Mouse (Mus musculus): ENCODE data around the gene Tmem121. TPM values are rescaled to one million over a fixed set of nuclear protein-coding genes. Genes with fewer than 3 reads are reported as not detected.
"Not testable (repeated sequence)": the region's sequence is repeated elsewhere in the genome, so short reads cannot be mapped to it uniquely, and the experiment has no call there.

Gene Tmem121
- total RNA-seq, 1 experiment, result 12.5 TPM

- DNase-seq (ENCODE audit: low read depth, low spot score), result no peak
- no peak overlapping the region for H3K27ac ChIP-seq (ENCODE audit: insufficient read depth, low read depth, low read length, poor library complexity, severe bottlenecking)
Measured at GRCm38 (mm10) chr12:113193423-113193822, 7.7 kb downstream of the Tmem121 start.

GRCm38 (mm10) chr12:113199132-113199531 lies 13.4 kb downstream of the Tmem121 start:
- H3K36me3 ChIP-seq (ENCODE audit: control insufficient read depth, insufficient read depth, low read length, poor library complexity, severe bottlenecking); in situ Hi-C loops (cut with MboI; ENCODE audit: low sequenced_read_pairs in 2 of 2, unreplicated experiment in 2 of 2); DNase-seq (ENCODE audit: low read depth, low spot score); H3K9ac ChIP-seq (ENCODE audit: insufficient read depth, low read depth, low read length, poor library complexity, severe bottlenecking); H3K4me1 ChIP-seq (ENCODE audit: control insufficient read depth in 2 of 2, insufficient read depth in 2 of 2, low read length in 2 of 2, poor library complexity in 1 of 2); H3K4me3 ChIP-seq (ENCODE audit: insufficient read depth in 1 of 2, low read depth in 1 of 2, low read length in 2 of 2, poor library complexity in 1 of 2, severe bottlenecking in 1 of 2); H3K27ac ChIP-seq (ENCODE audit: insufficient read depth, low read depth, low read length, poor library complexity, severe bottlenecking); H3K9me3 ChIP-seq (ENCODE audit: control insufficient read depth, insufficient read depth, low read depth, low read length): not testable (repeated sequence)

More at GRCm38 (mm10) chr12:113193423-113193822, 7.7 kb downstream of the Tmem121 start:
- H3K4me3 ChIP-seq (ENCODE audit: insufficient read depth in 1 of 2, low read depth in 1 of 2, low read length in 2 of 2, poor library complexity in 1 of 2, severe bottlenecking in 1 of 2), result no peak overlapping the region
- no peak for TF ChIP-seq MAFK (IDR thresholded peaks at IDR 0.05; ENCODE audit: insufficient read depth, low read depth, low read length)
- TF ChIP-seq CHD2 (IDR thresholded peaks at IDR 0.05; ENCODE audit: low read depth, low read length), result no peak
- TF ChIP-seq ZNF384 (IDR thresholded peaks at IDR 0.05; ENCODE audit: low read depth, low read length), result no peak
- TF ChIP-seq ZC3H11A (IDR thresholded peaks at IDR 0.05; ENCODE audit: borderline replicate concordance, low read depth, low read length), result no peak
- TF ChIP-seq HCFC1 (IDR thresholded peaks at IDR 0.05; ENCODE audit: borderline replicate concordance, insufficient read depth, low read length), result no peak
- no peak overlapping the region for H3K9ac ChIP-seq (ENCODE audit: insufficient read depth, low read depth, low read length, poor library complexity, severe bottlenecking)
- H3K4me1 ChIP-seq (ENCODE audit: control insufficient read depth in 2 of 2, insufficient read depth in 2 of 2, low read length in 2 of 2, poor library complexity in 1 of 2), result peaks cover 0 to 9% of the 10 kb centered on the region in 2 experiments; a peak in 2 of 4 replicates
- no peaks in the 10 kb centered on the region for H3K9me3 ChIP-seq (ENCODE audit: control insufficient read depth, insufficient read depth, low read depth, low read length)
- in situ Hi-C loops (cut with MboI; ENCODE audit: low sequenced_read_pairs in 2 of 2, unreplicated experiment in 2 of 2), result no loop called here
- no peaks in the 10 kb centered on the region; the same call in 1 of the 2 replicates for H3K36me3 ChIP-seq (ENCODE audit: control insufficient read depth, insufficient read depth, low read length, poor library complexity, severe bottlenecking)

GRCm38 (mm10) chr12:113201301-113201700 lies 15.6 kb downstream of the Tmem121 start:
- Histone ChIP-seq H3K27ac (ENCODE audit: insufficient read depth, low read depth, low read length, poor library complexity, severe bottlenecking) (no peak overlapping the region), H3K36me3 (ENCODE audit: control insufficient read depth, insufficient read depth, low read length, poor library complexity, severe bottlenecking) (no peaks in the 10 kb centered on the region), H3K4me1 (ENCODE audit: control insufficient read depth in 2 of 2, insufficient read depth in 2 of 2, low read length in 2 of 2, poor library complexity in 1 of 2) (no peaks in the 10 kb centered on the region), H3K4me3 (ENCODE audit: insufficient read depth in 1 of 2, low read depth in 1 of 2, low read length in 2 of 2, poor library complexity in 1 of 2, severe bottlenecking in 1 of 2) (no peak overlapping the region), H3K9ac (ENCODE audit: insufficient read depth, low read depth, low read length, poor library complexity, severe bottlenecking) (no peak overlapping the region), H3K9me3 (ENCODE audit: control insufficient read depth, insufficient read depth, low read depth, low read length) (no peaks in the 10 kb centered on the region)
- in situ Hi-C loops (cut with MboI; ENCODE audit: low sequenced_read_pairs in 2 of 2, unreplicated experiment in 2 of 2), result no loop called here
- no peak for DNase-seq (ENCODE audit: low read depth, low spot score)
- TF ChIP-seq MAFK (IDR thresholded peaks at IDR 0.05; ENCODE audit: insufficient read depth, low read depth, low read length) (no peak), ZNF384 (IDR thresholded peaks at IDR 0.05; ENCODE audit: low read depth, low read length) (no peak), CHD2 (IDR thresholded peaks at IDR 0.05; ENCODE audit: low read depth, low read length) (no peak), HCFC1 (IDR thresholded peaks at IDR 0.05; ENCODE audit: borderline replicate concordance, insufficient read depth, low read length) (no peak), ZC3H11A (IDR thresholded peaks at IDR 0.05; ENCODE audit: borderline replicate concordance, low read depth, low read length) (no peak)

DNA sequence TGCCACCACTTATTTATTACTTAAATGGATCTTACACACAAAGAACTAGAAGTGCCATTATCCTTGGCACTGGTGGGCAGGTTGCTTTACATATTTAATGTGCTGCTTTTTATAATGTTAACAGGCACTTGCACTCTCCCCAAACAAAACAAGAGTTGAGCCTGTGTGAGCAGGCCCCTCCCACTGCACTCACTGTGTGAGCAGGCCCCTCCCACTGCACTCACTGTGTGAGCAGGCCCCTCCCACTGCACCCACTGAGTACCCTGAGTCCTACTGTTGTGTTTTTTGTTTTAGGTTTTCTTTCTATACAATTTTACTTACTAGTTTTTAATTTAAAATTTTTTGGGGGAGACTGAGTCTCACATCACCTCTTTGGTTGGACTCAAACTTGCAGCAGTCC lies 16.3 kb downstream of the Tmem121 start:
- in situ Hi-C loops (cut with MboI; ENCODE audit: low sequenced_read_pairs in 2 of 2, unreplicated experiment in 2 of 2), result no loop called here
- no peak overlapping the region for H3K27ac ChIP-seq (ENCODE audit: insufficient read depth, low read depth, low read length, poor library complexity, severe bottlenecking)

GRCm38 (mm10) chr12:113203522-113203921 lies 17.8 kb downstream of the Tmem121 start:
- Histone ChIP-seq H3K36me3 (ENCODE audit: control insufficient read depth, insufficient read depth, low read length, poor library complexity, severe bottlenecking) (no peaks in the 10 kb centered on the region), H3K27ac (ENCODE audit: insufficient read depth, low read depth, low read length, poor library complexity, severe bottlenecking) (no peak overlapping the region), H3K9ac (ENCODE audit: insufficient read depth, low read depth, low read length, poor library complexity, severe bottlenecking) (no peak overlapping the region), H3K4me1 (ENCODE audit: control insufficient read depth in 2 of 2, insufficient read depth in 2 of 2, low read length in 2 of 2, poor library complexity in 1 of 2) (no peaks in the 10 kb centered on the region), H3K4me3 (ENCODE audit: insufficient read depth in 1 of 2, low read depth in 1 of 2, low read length in 2 of 2, poor library complexity in 1 of 2, severe bottlenecking in 1 of 2) (no peak overlapping the region), H3K9me3 (ENCODE audit: control insufficient read depth, insufficient read depth, low read depth, low read length) (no peaks in the 10 kb centered on the region)
- TF ChIP-seq ZNF384 (IDR thresholded peaks at IDR 0.05; ENCODE audit: low read depth, low read length) (no peak), HCFC1 (IDR thresholded peaks at IDR 0.05; ENCODE audit: borderline replicate concordance, insufficient read depth, low read length) (no peak), ZC3H11A (IDR thresholded peaks at IDR 0.05; ENCODE audit: borderline replicate concordance, low read depth, low read length) (no peak), CHD2 (IDR thresholded peaks at IDR 0.05; ENCODE audit: low read depth, low read length) (no peak), MAFK (IDR thresholded peaks at IDR 0.05; ENCODE audit: insufficient read depth, low read depth, low read length) (no peak)
- no peak for DNase-seq (ENCODE audit: low read depth, low spot score)
- in situ Hi-C loops (cut with MboI; ENCODE audit: low sequenced_read_pairs in 2 of 2, unreplicated experiment in 2 of 2), result no loop called here

More for the DNA sequence above, 16.3 kb downstream of the Tmem121 start:
- no peaks in the 10 kb centered on the region for H3K9me3 ChIP-seq (ENCODE audit: control insufficient read depth, insufficient read depth, low read depth, low read length)
- H3K9ac ChIP-seq (ENCODE audit: insufficient read depth, low read depth, low read length, poor library complexity, severe bottlenecking), result no peak overlapping the region
- TF ChIP-seq ZNF384 (IDR thresholded peaks at IDR 0.05; ENCODE audit: low read depth, low read length) (no peak), MAFK (IDR thresholded peaks at IDR 0.05; ENCODE audit: insufficient read depth, low read depth, low read length) (no peak), ZC3H11A (IDR thresholded peaks at IDR 0.05; ENCODE audit: borderline replicate concordance, low read depth, low read length) (no peak), HCFC1 (IDR thresholded peaks at IDR 0.05; ENCODE audit: borderline replicate concordance, insufficient read depth, low read length) (no peak), CHD2 (IDR thresholded peaks at IDR 0.05; ENCODE audit: low read depth, low read length) (no peak)
- no peaks in the 10 kb centered on the region for H3K4me1 ChIP-seq (ENCODE audit: control insufficient read depth in 2 of 2, insufficient read depth in 2 of 2, low read length in 2 of 2, poor library complexity in 1 of 2)
- no peak overlapping the region for H3K4me3 ChIP-seq (ENCODE audit: insufficient read depth in 1 of 2, low read depth in 1 of 2, low read length in 2 of 2, poor library complexity in 1 of 2, severe bottlenecking in 1 of 2)
- no peak for DNase-seq (ENCODE audit: low read depth, low spot score)
- H3K36me3 ChIP-seq (ENCODE audit: control insufficient read depth, insufficient read depth, low read length, poor library complexity, severe bottlenecking), result no peaks in the 10 kb centered on the region
